In the genomic region with DNA sequence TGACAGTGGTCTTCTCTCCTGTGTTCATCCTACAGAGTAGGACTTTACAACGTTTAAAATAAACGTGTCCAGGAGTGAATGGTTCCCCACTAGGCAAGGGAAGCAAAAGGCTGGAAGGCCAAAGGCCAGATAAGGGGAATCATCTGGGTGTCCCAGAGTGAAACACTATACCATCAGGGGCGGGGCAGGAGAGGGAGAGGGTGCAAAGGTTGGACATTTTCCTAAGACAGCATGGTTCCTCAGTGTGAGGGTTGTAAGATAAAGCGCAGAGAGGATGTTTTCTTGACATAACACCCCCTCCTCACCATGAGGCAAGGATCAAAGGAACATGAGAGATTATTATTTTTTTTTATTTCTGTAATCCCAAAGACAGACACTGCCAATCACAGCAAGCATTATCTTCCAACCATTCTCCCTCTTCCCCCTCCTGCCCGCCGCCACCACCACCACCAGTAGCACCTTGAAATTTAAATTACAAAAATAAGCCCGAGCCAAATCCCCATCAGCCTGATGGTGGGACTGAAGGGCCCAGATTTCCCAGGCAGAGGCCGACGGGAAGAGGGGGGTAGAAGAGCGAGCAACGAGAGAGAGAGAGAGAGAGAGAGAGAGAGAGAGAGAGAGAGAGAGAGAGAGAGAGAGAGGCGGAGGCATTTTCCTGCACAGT, we compare ENCODE assay signal across 8 mouse cellular contexts. TPM values are rescaled to one million over a fixed set of nuclear protein-coding genes. Genes with fewer than 3 reads are reported as not detected.
A peak's percentile ranks its signal among the peaks of the same experiment; 100 is the strongest.
DNase-seq lines count a peak whose midpoint lies in the region; ATAC-seq and TF ChIP-seq lines count a peak whose summit lies in the region.

No protein-coding gene starts in this region.

- no peak for TF ChIP-seq CTCF in lung, postnatal 0 days (IDR thresholded peaks at IDR 0.05)

- no peaks in the 10 kb centered on the region for H3K27me3 ChIP-seq in lung, postnatal 0 days (replicated peaks; ENCODE audit: insufficient read depth, low read length)
- no peaks in the 10 kb centered on the region for H3K27me3 ChIP-seq in hindbrain, embryonic 16.5 days (replicated peaks; ENCODE audit: control insufficient read depth, insufficient read depth, low read length)
- peaks cover 4% of the 10 kb centered on the region for H3K27me3 ChIP-seq in myocyte (ENCODE audit: control insufficient read depth, insufficient read depth, insufficient read length)

- H3K4me2 ChIP-seq in lung, postnatal 0 days (replicated peaks; ENCODE audit: low read depth, low read length): peak overlapping the region; percentile 65
- peak overlapping the region; percentile 58 for H3K4me2 ChIP-seq in hindbrain, embryonic 16.5 days (ENCODE audit: low read length)
- peak overlapping the region; percentile 34 for H3K4me2 ChIP-seq in myocyte (ENCODE audit: low read depth)

- DNase-seq in cerebellum, postnatal 25 days: peak; percentile 3 to 5
- DNase-seq in cerebellum, adult 8-10 months: no peak
- DNase-seq in lung, postnatal 0 days (ENCODE audit: low spot score): no peak
- DNase-seq in lung, postnatal 25 days (ENCODE audit: low spot score): no peak
- no peak for DNase-seq in left cerebral cortex, postnatal 10 days (ENCODE audit: extremely low spot score in 1 of 2, low spot score in 2 of 2)
- no peak for DNase-seq in cerebellum, postnatal 4 days (ENCODE audit: low spot score in 2 of 2)

- TF ChIP-seq EP300 in lung, postnatal 0 days (IDR thresholded peaks at IDR 0.05): no peak

- peak overlapping the region; percentile 52 for H3K4me3 ChIP-seq in lung, postnatal 0 days (ENCODE audit: low read depth, low read length)
- peak overlapping the region; percentile 65 for H3K4me3 ChIP-seq in hindbrain, embryonic 16.5 days (ENCODE audit: low read length)
- no peak overlapping the region for H3K4me3 ChIP-seq in myocyte

- H3K4me1 ChIP-seq in lung, postnatal 0 days (ENCODE audit: insufficient read depth, low read depth, low read length): no peaks in the 10 kb centered on the region
- H3K4me1 ChIP-seq in hindbrain, embryonic 16.5 days (ENCODE audit: control insufficient read depth, insufficient read depth, low read depth, low read length): no peaks in the 10 kb centered on the region

- no peaks in the 10 kb centered on the region for H3K9me3 ChIP-seq in lung, postnatal 0 days (ENCODE audit: low read length)
- no peaks in the 10 kb centered on the region for H3K9me3 ChIP-seq in hindbrain, embryonic 16.5 days (ENCODE audit: control insufficient read depth, low read length)

- WGBS in lung, postnatal 0 days: 8% methylated on average over 8 of the region's 12 CpGs
- WGBS in hindbrain, embryonic 16.5 days: 14% methylated on average over 12 of the region's 12 CpGs

- no peak for TF ChIP-seq POLR2A in myocyte (IDR thresholded peaks at IDR 0.05; ENCODE audit: insufficient read length, low read depth)

- no peak overlapping the region for H3ac ChIP-seq in myocyte (ENCODE audit: control insufficient read depth, insufficient read length)

- H3K36me3 ChIP-seq in lung, postnatal 0 days (ENCODE audit: insufficient read depth, low read length): no peaks in the 10 kb centered on the region
- no peaks in the 10 kb centered on the region for H3K36me3 ChIP-seq in hindbrain, embryonic 16.5 days (ENCODE audit: control insufficient read depth, insufficient read depth, low read length)
- H3K36me3 ChIP-seq in myocyte (ENCODE audit: control insufficient read depth, insufficient read depth): no peaks in the 10 kb centered on the region

- no peak overlapping the region for H3K9ac ChIP-seq in lung, postnatal 0 days (replicated peaks; ENCODE audit: low read depth)
- H3K9ac ChIP-seq in hindbrain, embryonic 16.5 days (ENCODE audit: low read depth, low read length): peak overlapping the region; percentile 80

- H3K27ac ChIP-seq in lung, postnatal 0 days (ENCODE audit: low read length): no peak overlapping the region
- peak overlapping the region; percentile 85 for H3K27ac ChIP-seq in hindbrain, embryonic 16.5 days (ENCODE audit: low read depth, low read length)

- no peaks in the 10 kb centered on the region for H3K79me2 ChIP-seq in myocyte (ENCODE audit: control insufficient read depth, insufficient read depth)

- ATAC-seq in lung, postnatal 0 days: no peak
- ATAC-seq in hindbrain, embryonic 16.5 days: peak; percentile 68

- intact Hi-C loops in left cerebral cortex, postnatal 10 days (cut with DNase I): no loop called here

TF ChIP-seq in myocyte, 11 proteins besides CTCF, POLR2A, EP300 and RAD21:
- TF ChIP-seq TCF3 (IDR thresholded peaks at IDR 0.05; ENCODE audit: insufficient read length, low read depth): no peak
- TF ChIP-seq SRF (IDR thresholded peaks at IDR 0.05; ENCODE audit: control insufficient read depth, insufficient read length, low read depth): no peak
- no peak for TF ChIP-seq CEBPB (IDR thresholded peaks at IDR 0.05; ENCODE audit: insufficient read depth, poor library complexity, severe bottlenecking)
- TF ChIP-seq MAX (IDR thresholded peaks at IDR 0.05; ENCODE audit: low read depth): no peak
- TF ChIP-seq MYOG (IDR thresholded peaks at IDR 0.05; ENCODE audit: control insufficient read depth in 1 of 3, insufficient read depth in 1 of 3, insufficient read length in 2 of 3, low read depth in 2 of 3): no peak
- TF ChIP-seq USF1 (IDR thresholded peaks at IDR 0.05; ENCODE audit: low read depth): no peak
- no peak for TF ChIP-seq TCF12 (IDR thresholded peaks at IDR 0.05; ENCODE audit: insufficient read depth, poor library complexity, severe bottlenecking)
- no peak for TF ChIP-seq REST (IDR thresholded peaks at IDR 0.05; ENCODE audit: insufficient read depth, insufficient read length)
- TF ChIP-seq POLR2AphosphoS2 (IDR thresholded peaks at IDR 0.05; ENCODE audit: insufficient read length, low read depth): no peak
- no peak for TF ChIP-seq MYOD1 (IDR thresholded peaks at IDR 0.05; ENCODE audit: control insufficient read depth in 1 of 3, insufficient read length in 2 of 3, low read depth in 2 of 3)
- TF ChIP-seq E2F4 (IDR thresholded peaks at IDR 0.05; ENCODE audit: insufficient read depth): no peak

RNA-seq across cellular contexts. Expression of a gene that starts 1.4 kb away (rescaled TPM):
- polyA plus RNA-seq in lung, postnatal 0 days (2015; fragmentation: Nextera tagmentation; extraction: Ambion mirVana): 5.8 and 8.7 TPM in 2 replicates
- polyA plus RNA-seq in hindbrain, embryonic 16.5 days (2015; fragmentation: Nextera tagmentation; extraction: Ambion mirVana): 31.3 and 34.4 TPM in 2 replicates
- polyA plus RNA-seq in myocyte (2012; fragmentation: generic; extraction: Trizol): not detected
- 10 to 100 TPM; 44.7 to 48.7 TPM for total RNA-seq in left cerebral cortex, postnatal 10 days (2021)

RNA-seq across cellular contexts. Expression of a gene that starts 20.8 kb away (rescaled TPM):
- 9.3 and 11.5 TPM in 2 replicates for polyA plus RNA-seq in lung, postnatal 0 days (2015; fragmentation: Nextera tagmentation; extraction: Ambion mirVana)
- 30.8 and 33.9 TPM in 2 replicates for polyA plus RNA-seq in hindbrain, embryonic 16.5 days (2015; fragmentation: Nextera tagmentation; extraction: Ambion mirVana)
- 4.9 TPM for polyA plus RNA-seq in myocyte (2012; fragmentation: generic; extraction: Trizol)
- 10 to 100 TPM; 49.3 to 54.3 TPM for total RNA-seq in left cerebral cortex, postnatal 10 days (2021)

Comparison
In these comparisons a context has a peak if more than half of its experiments do, and no peak if none do; other contexts are left out.
1. DNase-seq: peak in cerebellum, postnatal 25 days (2 of 2); none in cerebellum, adult 8-10 months (single experiment), lung, postnatal 0 days (single experiment), lung, postnatal 25 days (single experiment), left cerebral cortex, postnatal 10 days (0 of 2) and cerebellum, postnatal 4 days (0 of 2).
2. Peak in every context shown above with its lines, with median percentiles within 50 percentile points of each other: H3K4me2 ChIP-seq.